Mouse (Mus musculus) neural tube, embryonic 14.5 days (tissue): Measurements from ENCODE around the gene Bcl2l11. TPM values are rescaled to one million over a fixed set of nuclear protein-coding genes. Genes with fewer than 3 reads are reported as not detected.

Experiments
- ATAC-seq: fragments of 200-750 bp; cut with Nextera tagmentation; 2 replicates; pipeline ENCODE4 v1.8.0; 2017; ENCODE audit warnings: low read depth, mild to moderate bottlenecking, moderate TSS enrichment, moderate library complexity
- H3K27ac ChIP-seq: fragments of 300-500 bp; sonication (generic); 2 replicates; pipeline ENCODE4 v1.5.1; 2014; ENCODE audit warnings: low read depth, mild to moderate bottlenecking, control low read depth, low read length, moderate library complexity, mixed read lengths
- H3K27me3 ChIP-seq: fragments of 300-500 bp; sonication (generic); 2 replicates; pipeline ENCODE4 v1.6.1; 2014; ENCODE audit warnings: low read length; ENCODE audit not compliant: control insufficient read depth, insufficient read depth
- H3K36me3 ChIP-seq: fragments of 300-500 bp; sonication (generic); 2 replicates; pipeline ENCODE4 v1.6.1; 2014; ENCODE audit warnings: low read length, mixed read lengths; ENCODE audit not compliant: control insufficient read depth, insufficient read depth
- H3K4me1 ChIP-seq: fragments of 300-500 bp; sonication (generic); 2 replicates; pipeline ENCODE4 v1.6.1; 2014; ENCODE audit warnings: low read length; ENCODE audit not compliant: control insufficient read depth, insufficient read depth
- H3K4me2 ChIP-seq: fragments of 300-500 bp; sonication (generic); 2 replicates; pipeline ENCODE4 v1.6.1; 2014; ENCODE audit warnings: mild to moderate bottlenecking, low read depth, low read length, control low read depth
- H3K4me3 ChIP-seq: fragments of 300-500 bp; sonication (generic); 2 replicates; pipeline ENCODE4 v1.5.1; 2014; ENCODE audit warnings: low read depth, low read length, control low read depth, mixed read lengths
- H3K9ac ChIP-seq: fragments of 300-500 bp; sonication (generic); replicated peaks from 2 replicates; pipeline ENCODE4 v1.6.1; 2014; ENCODE audit warnings: low read depth, mild to moderate bottlenecking, control low read depth, low read length, mixed read lengths
- H3K9me3 ChIP-seq: fragments of 300-500 bp; sonication (generic); 2 replicates; pipeline ENCODE4 v1.6.1; 2016; ENCODE audit warnings: low read length; ENCODE audit not compliant: control insufficient read depth
- WGBS: fragments of 180-500 bp; shearing (Covaris S2); extraction: QIAGEN DNeasy Blood & Tissue Kit; methylation state at CpG from one replicate; pipeline ENCODE4 v1.1.7; 2014; 5-methylcytosine and 5-hydroxymethylcytosine counted together
- polyA plus RNA-seq: library from polyadenylated mRNA; unstranded; fragments of >200 nt; fragmentation: Nextera tagmentation; extraction: Ambion mirVana; gene quantifications from 2 replicates; pipeline ENCODE4 v1.2.1, GENCODE M21; 2014

Gene Bcl2l11
- polyA plus RNA-seq, 1 experiment from 2014 or later = 11.5 TPM

DNA sequence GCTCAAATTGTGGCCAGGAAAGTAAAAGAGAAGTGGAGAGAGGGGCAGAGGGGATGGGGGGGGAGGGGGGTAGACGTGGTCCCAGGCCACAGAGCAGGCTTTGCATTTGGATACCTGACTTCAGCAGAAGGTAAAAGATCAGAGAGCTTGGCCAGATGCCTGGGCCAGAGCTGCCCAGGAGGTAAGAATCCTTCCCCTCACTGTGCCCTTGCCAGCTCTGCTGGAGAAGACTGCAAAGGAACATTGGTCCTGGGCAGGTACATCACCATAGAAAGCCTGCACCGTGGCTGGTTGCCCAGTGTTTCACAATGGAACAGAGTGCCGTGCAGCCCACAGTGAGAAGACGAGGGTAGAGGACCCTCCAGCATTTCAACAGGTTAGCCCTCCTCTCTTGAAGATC, 67.6 kb downstream of the Bcl2l11 start:
- Histone ChIP-seq H3K4me1 (no peaks in the 10 kb centered on the region), H3K36me3 (no peaks in the 10 kb centered on the region), H3K27ac (no peak overlapping the region), H3K4me3 (no peak overlapping the region), H3K9ac (no peak overlapping the region), H3K9me3 (no peaks in the 10 kb centered on the region), H3K27me3 (no peaks in the 10 kb centered on the region), H3K4me2 (no peak overlapping the region)
- no peak for ATAC-seq
- WGBS = 51% methylated on average over 4 of the region's 4 CpGs

- Histone ChIP-seq H3K4me1 (no peaks in the 10 kb centered on the region), H3K4me2 (no peak overlapping the region), H3K36me3 (no peaks in the 10 kb centered on the region), H3K27me3 (no peaks in the 10 kb centered on the region), H3K9ac (no peak overlapping the region), H3K27ac (no peak overlapping the region), H3K4me3 (no peak overlapping the region), H3K9me3 (no peaks in the 10 kb centered on the region)
- whole genome bisulfite sequencing = 91% methylated on average over 3 of the region's 3 CpGs
- ATAC-seq = no peak
These were observed 71.5 kb downstream of the Bcl2l11 start for GRCm38 (mm10) chr2:128197379-128197778.

DNA sequence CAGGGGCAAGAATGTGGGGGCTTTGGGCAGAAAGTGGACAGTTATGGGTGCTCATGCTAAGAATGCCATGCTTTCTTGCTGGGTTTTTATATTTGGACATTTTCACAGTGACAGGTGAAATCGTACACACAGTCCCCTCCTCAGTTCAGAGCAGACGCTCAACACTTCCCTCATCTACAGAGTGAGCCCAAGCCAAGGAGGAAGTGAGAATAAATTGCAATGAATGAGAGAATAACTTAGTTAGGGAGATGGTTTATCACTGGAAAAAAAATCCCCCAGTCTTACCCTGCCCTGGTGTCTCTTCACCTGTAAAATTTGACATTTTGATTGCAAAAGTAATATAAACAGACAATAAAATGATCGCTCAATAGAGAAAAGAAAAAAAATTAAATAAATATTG, 77.3 kb downstream of the Bcl2l11 start:
- ATAC-seq = no peak

GRCm38 (mm10) chr2:128203749-128204405, 78.0 kb downstream of the Bcl2l11 start:
- H3K9me3 ChIP-seq = no peaks in the 10 kb centered on the region
- H3K9ac ChIP-seq = no peak overlapping the region
- H3K36me3 ChIP-seq = no peaks in the 10 kb centered on the region
- no peak overlapping the region for H3K4me2 ChIP-seq
- 87% methylated on average over 6 of the region's 6 CpGs for WGBS
- H3K27me3 ChIP-seq = no peaks in the 10 kb centered on the region
- no peak overlapping the region for H3K27ac ChIP-seq
- H3K4me1 ChIP-seq = no peaks in the 10 kb centered on the region
- ATAC-seq = no peak
- no peak overlapping the region for H3K4me3 ChIP-seq

More for the DNA sequence above, 77.3 kb downstream of the Bcl2l11 start:
- Histone ChIP-seq H3K9ac (no peak overlapping the region), H3K36me3 (no peaks in the 10 kb centered on the region), H3K4me1 (no peaks in the 10 kb centered on the region), H3K4me3 (no peak overlapping the region), H3K4me2 (no peak overlapping the region), H3K9me3 (no peaks in the 10 kb centered on the region), H3K27ac (no peak overlapping the region), H3K27me3 (no peaks in the 10 kb centered on the region)
- WGBS = 85% methylated on average over 3 of the region's 3 CpGs

- ATAC-seq = no peak
- Histone ChIP-seq H3K9ac (no peak overlapping the region), H3K4me3 (no peak overlapping the region), H3K4me1 (peaks cover 7% of the 10 kb centered on the region), H3K27ac (no peak overlapping the region), H3K4me2 (no peak overlapping the region), H3K9me3 (no peaks in the 10 kb centered on the region), H3K36me3 (no peaks in the 10 kb centered on the region), H3K27me3 (no peaks in the 10 kb centered on the region)
- whole genome bisulfite sequencing = 78% methylated on average over 1 of the region's 1 CpGs
These were observed 82.7 kb downstream of the Bcl2l11 start for GRCm38 (mm10) chr2:128208541-128208940.

- no peak overlapping the region for H3K9ac ChIP-seq
- H3K4me1 ChIP-seq = peaks cover 7% of the 10 kb centered on the region
- 68% methylated on average over 2 of the region's 2 CpGs for WGBS
- H3K36me3 ChIP-seq = no peaks in the 10 kb centered on the region
- no peak overlapping the region for H3K4me2 ChIP-seq
- ATAC-seq = no peak
- no peaks in the 10 kb centered on the region for H3K9me3 ChIP-seq
- H3K4me3 ChIP-seq = no peak overlapping the region
- no peaks in the 10 kb centered on the region for H3K27me3 ChIP-seq
- H3K27ac ChIP-seq = no peak overlapping the region
These were observed 84.0 kb downstream of the Bcl2l11 start for GRCm38 (mm10) chr2:128209841-128210329.

GRCm38 (mm10) chr2:128210376-128210775, 84.5 kb downstream of the Bcl2l11 start:
- no peak for ATAC-seq
- Histone ChIP-seq H3K4me2 (no peak overlapping the region), H3K27me3 (no peaks in the 10 kb centered on the region), H3K9ac (no peak overlapping the region), H3K27ac (no peak overlapping the region), H3K9me3 (no peaks in the 10 kb centered on the region), H3K4me1 (peaks cover 7% of the 10 kb centered on the region), H3K4me3 (no peak overlapping the region), H3K36me3 (no peaks in the 10 kb centered on the region)
- WGBS = 38% methylated on average over 9 of the region's 9 CpGs

- peak; percentile 28; the same call in 1 of the 2 replicates for ATAC-seq
- Histone ChIP-seq H3K4me3 (no peak overlapping the region), H3K4me2 (peak overlapping the region; percentile 21; the same call in 1 of the 2 replicates), H3K4me1 (peaks cover 7% of the 10 kb centered on the region), H3K9me3 (no peaks in the 10 kb centered on the region), H3K9ac (no peak overlapping the region), H3K27ac (no peak overlapping the region), H3K36me3 (no peaks in the 10 kb centered on the region), H3K27me3 (no peaks in the 10 kb centered on the region)
- 15% methylated on average over 19 of the region's 19 CpGs for WGBS
These were observed 85.4 kb downstream of the Bcl2l11 start for GRCm38 (mm10) chr2:128211022-128211880.

DNA sequence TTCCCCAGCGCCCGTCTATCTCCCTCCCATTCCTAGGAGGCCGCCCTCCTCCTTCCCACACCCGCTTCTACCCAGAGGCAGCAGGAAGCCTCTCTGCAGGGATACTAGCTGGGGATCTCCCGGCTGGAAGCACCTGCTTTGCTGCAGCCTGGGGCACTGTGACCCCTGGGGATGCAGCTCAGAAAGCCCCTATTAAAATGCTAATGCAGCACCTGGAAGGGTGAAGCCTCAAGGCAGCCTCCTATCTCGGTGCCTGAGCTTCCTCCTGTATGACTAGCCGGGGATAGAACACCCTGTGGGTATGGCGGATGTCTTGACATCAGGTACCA, 86.0 kb downstream of the Bcl2l11 start:
- H3K4me1 ChIP-seq = peaks cover 7% of the 10 kb centered on the region
- no peaks in the 10 kb centered on the region for H3K9me3 ChIP-seq
- no peaks in the 10 kb centered on the region for H3K36me3 ChIP-seq
- no peak overlapping the region for H3K4me3 ChIP-seq
- no peak overlapping the region for H3K4me2 ChIP-seq
- 22% methylated on average over 8 of the region's 8 CpGs for WGBS
- ATAC-seq = no peak; the same call in 1 of the 2 replicates
- no peaks in the 10 kb centered on the region for H3K27me3 ChIP-seq
- H3K9ac ChIP-seq = no peak overlapping the region
- no peak overlapping the region for H3K27ac ChIP-seq
